In genomic region chr5:128620408-128620807, GRCm38 (mm10) we compare ENCODE assay signal across 18 mouse cellular contexts. TPM values are rescaled to one million over a fixed set of nuclear protein-coding genes. Genes with fewer than 3 reads are reported as not detected.
DNase-seq lines count a peak whose midpoint lies in the region; ATAC-seq and TF ChIP-seq lines count a peak whose summit lies in the region.
"Had no signal": no experiment of that assay in that cellular context is flagged by ENCODE, and none has a peak within 500 bp of the region (broad histone marks: within the 10 kb centered on the region; RNA-seq: fewer than 3 reads in every experiment).

No protein-coding gene starts in this region.

- H3K9me3 ChIP-seq in hindbrain, postnatal 0 days (ENCODE audit: low read length) = no peaks in the 10 kb centered on the region
- no peaks in the 10 kb centered on the region for H3K9me3 ChIP-seq in hindbrain, embryonic 12.5 days (replicated peaks)
- no peaks in the 10 kb centered on the region; the same call in 1 of the 2 replicates for H3K9me3 ChIP-seq in embryonic facial prominence, embryonic 10.5 days
- H3K9me3 ChIP-seq in limb, embryonic 10.5 days (replicated peaks) = no peaks in the 10 kb centered on the region
- H3K9me3 ChIP-seq in midbrain, embryonic 16.5 days (replicated peaks; ENCODE audit: control insufficient read depth, low read length, poor library complexity, severe bottlenecking) = no peaks in the 10 kb centered on the region; the same call in 1 of the 2 replicates
- H3K9me3 ChIP-seq: heart, embryonic 10.5 days; liver, embryonic 13.5 days; midbrain, embryonic 12.5 days had no signal

- ATAC-seq in hindbrain, postnatal 0 days = no peak
- ATAC-seq in hindbrain, embryonic 12.5 days (ENCODE audit: low FRiP score) = no peak
- peak; percentile 58; the same call in 1 of the 2 replicates for ATAC-seq in midbrain, embryonic 16.5 days

- H3K9ac ChIP-seq in hindbrain, postnatal 0 days (replicated peaks; ENCODE audit: low read length) = no peak overlapping the region
- H3K9ac ChIP-seq in hindbrain, embryonic 12.5 days = no peak overlapping the region
- no peak overlapping the region for H3K9ac ChIP-seq in midbrain, embryonic 16.5 days (ENCODE audit: low read depth, low read length)
- H3K9ac ChIP-seq: liver, embryonic 13.5 days; midbrain, embryonic 12.5 days had no signal

- no peaks in the 10 kb centered on the region for H3K27me3 ChIP-seq in hindbrain, postnatal 0 days (ENCODE audit: insufficient read depth, low read length)
- H3K27me3 ChIP-seq in hindbrain, embryonic 12.5 days = peaks cover 13% of the 10 kb centered on the region
- H3K27me3 ChIP-seq in embryonic facial prominence, embryonic 10.5 days (replicated peaks; ENCODE audit: low read depth, poor library complexity, severe bottlenecking) = peaks cover 33% of the 10 kb centered on the region
- H3K27me3 ChIP-seq in limb, embryonic 10.5 days (ENCODE audit: low read depth, poor library complexity, severe bottlenecking) = no peaks in the 10 kb centered on the region
- peaks cover 5% of the 10 kb centered on the region; the same call in 1 of the 2 replicates for H3K27me3 ChIP-seq in midbrain, embryonic 16.5 days (ENCODE audit: control insufficient read depth, insufficient read depth, low read depth, low read length)
- H3K27me3 ChIP-seq: liver, embryonic 13.5 days had no signal

- WGBS in hindbrain, postnatal 0 days = 8% methylated on average over 9 of the region's 9 CpGs
- 5% methylated on average over 9 of the region's 9 CpGs for WGBS in hindbrain, embryonic 12.5 days
- WGBS in embryonic facial prominence, embryonic 10.5 days = 2% methylated on average over 9 of the region's 9 CpGs
- 3% methylated on average over 9 of the region's 9 CpGs for WGBS in limb, embryonic 10.5 days
- WGBS in midbrain, embryonic 16.5 days = 2% methylated on average over 9 of the region's 9 CpGs
- 14% methylated on average over 9 of the region's 9 CpGs for WGBS in lung, adult 2 months

- no peak overlapping the region for H3K27ac ChIP-seq in hindbrain, postnatal 0 days
- H3K27ac ChIP-seq in hindbrain, embryonic 12.5 days = no peak overlapping the region
- H3K27ac ChIP-seq in embryonic facial prominence, embryonic 10.5 days (replicated peaks) = peak overlapping the region; percentile 87
- H3K27ac ChIP-seq in limb, embryonic 10.5 days = peak overlapping the region; percentile 86
- no peak overlapping the region for H3K27ac ChIP-seq in midbrain, embryonic 16.5 days (ENCODE audit: low read length)
- H3K27ac ChIP-seq: liver, embryonic 13.5 days had no signal

- TF ChIP-seq POLR2A in lung, adult 2 months (IDR thresholded peaks at IDR 0.05; ENCODE audit: borderline replicate concordance, extremely low read depth, low read depth, low read length) = no peak

- peak; percentile 30 for DNase-seq in hindbrain, postnatal 0 days (ENCODE audit: low spot score)
- DNase-seq in embryonic facial prominence, embryonic 10.5 days (ENCODE audit: low spot score) = peak; percentile 46
- DNase-seq in limb, embryonic 10.5 days (ENCODE audit: low spot score) = peak; percentile 74
- DNase-seq in lung, adult 2 months = no peak
- DNase-seq in gastrocnemius, postnatal 10 days = no peak
- DNase-seq in heart, adult 11 months = no peak
- DNase-seq: adrenal gland, postnatal 25 days; cerebellum, postnatal 25 days; kidney, adult 11 months; kidney, postnatal 36 days; liver, embryonic 13.5 days; thymus, postnatal 36 days had no signal

- H3K4me2 ChIP-seq in hindbrain, postnatal 0 days (ENCODE audit: low read depth, low read length) = no peak overlapping the region
- H3K4me2 ChIP-seq in hindbrain, embryonic 12.5 days (replicated peaks) = no peak overlapping the region
- H3K4me2 ChIP-seq in midbrain, embryonic 16.5 days (ENCODE audit: low read length) = no peak overlapping the region
- H3K4me2 ChIP-seq: liver, embryonic 13.5 days; midbrain, embryonic 12.5 days had no signal

- H3K4me1 ChIP-seq in hindbrain, postnatal 0 days (ENCODE audit: insufficient read depth, low read length) = peaks cover 4% of the 10 kb centered on the region; the same call in 1 of the 2 replicates
- peaks cover 27% of the 10 kb centered on the region for H3K4me1 ChIP-seq in hindbrain, embryonic 12.5 days
- peaks cover 51% of the 10 kb centered on the region for H3K4me1 ChIP-seq in embryonic facial prominence, embryonic 10.5 days
- peaks cover 55% of the 10 kb centered on the region for H3K4me1 ChIP-seq in limb, embryonic 10.5 days
- peaks cover 14% of the 10 kb centered on the region for H3K4me1 ChIP-seq in midbrain, embryonic 16.5 days (ENCODE audit: control insufficient read depth, insufficient read depth, low read length)
- H3K4me1 ChIP-seq in lung, adult 2 months (ENCODE audit: control insufficient read depth, insufficient read depth, low read length) = no peaks in the 10 kb centered on the region
- H3K4me1 ChIP-seq: liver, embryonic 13.5 days had no signal

- TF ChIP-seq CTCF in hindbrain, postnatal 0 days (IDR thresholded peaks at IDR 0.05; ENCODE audit: low read depth) = no peak
- no peak for TF ChIP-seq CTCF in lung, adult 2 months (IDR thresholded peaks at IDR 0.05; ENCODE audit: insufficient read depth, low read length)

- no peaks in the 10 kb centered on the region for H3K36me3 ChIP-seq in hindbrain, postnatal 0 days (ENCODE audit: insufficient read depth, low read length)
- no peaks in the 10 kb centered on the region for H3K36me3 ChIP-seq in hindbrain, embryonic 12.5 days
- no peaks in the 10 kb centered on the region for H3K36me3 ChIP-seq in embryonic facial prominence, embryonic 10.5 days (replicated peaks)
- H3K36me3 ChIP-seq in limb, embryonic 10.5 days = no peaks in the 10 kb centered on the region
- no peaks in the 10 kb centered on the region for H3K36me3 ChIP-seq in midbrain, embryonic 16.5 days (ENCODE audit: control insufficient read depth, insufficient read depth, low read length)
- H3K36me3 ChIP-seq: G1E; heart, embryonic 10.5 days; liver, embryonic 13.5 days; midbrain, embryonic 12.5 days had no signal

- H3K4me3 ChIP-seq in hindbrain, postnatal 0 days (ENCODE audit: low read length) = no peak overlapping the region
- H3K4me3 ChIP-seq in hindbrain, embryonic 12.5 days = no peak overlapping the region
- H3K4me3 ChIP-seq in embryonic facial prominence, embryonic 10.5 days = peak overlapping the region; percentile 24; the same call in 1 of the 2 replicates
- peak overlapping the region; percentile 39 for H3K4me3 ChIP-seq in limb, embryonic 10.5 days
- H3K4me3 ChIP-seq in midbrain, embryonic 16.5 days (ENCODE audit: low read depth, low read length) = no peak overlapping the region
- no peak overlapping the region for H3K4me3 ChIP-seq in lung, adult 2 months (replicated peaks; ENCODE audit: extremely low read depth, low read depth, low read length)
- H3K4me3 ChIP-seq: heart, embryonic 10.5 days; liver, embryonic 13.5 days; midbrain, embryonic 12.5 days had no signal

RNA-seq across cellular contexts. Expression of gene Fzd10, which starts 19.8 kb away (rescaled TPM):
- total RNA-seq in hindbrain, postnatal 0 days (2014; rRNA removed) = 22.1 TPM in 2 replicates
- polyA plus RNA-seq in hindbrain, postnatal 0 days (2015; fragmentation: Nextera tagmentation; extraction: Ambion mirVana) = 2.7 and 3.6 TPM in 2 replicates
- polyA plus RNA-seq in hindbrain, embryonic 12.5 days (2016; fragmentation: Nextera tagmentation; extraction: Ambion mirVana) = 13.3 and 16.5 TPM in 2 replicates
- 3.1 and 4.3 TPM in 2 replicates for polyA plus RNA-seq in embryonic facial prominence, embryonic 10.5 days (2016; fragmentation: Nextera tagmentation; extraction: Ambion mirVana)
- 8.1 and 10.5 TPM in 2 replicates for polyA plus RNA-seq in limb, embryonic 10.5 days (2016; fragmentation: Nextera tagmentation; extraction: Ambion mirVana)
- 4.5 and 5.3 TPM in 2 replicates for polyA plus RNA-seq in midbrain, embryonic 16.5 days (2015; fragmentation: Nextera tagmentation; extraction: Ambion mirVana)
- 0.25 and 1.3 TPM in 2 replicates for polyA plus RNA-seq in lung, adult 2 months (2012; rRNA removed)
- total RNA-seq in gastrocnemius, postnatal 10 days (2021) = 10 to 100 TPM; 10.4 to 12.9 TPM
- total RNA-seq: neutrophil, adult 5-6 weeks had no signal
- polyA plus RNA-seq: G1E had no signal

Comparison
In these comparisons a context has a peak if more than half of its experiments do, and no peak if none do; other contexts are left out.
1. DNase-seq: peak in hindbrain, postnatal 0 days (single experiment), embryonic facial prominence, embryonic 10.5 days (single experiment) and limb, embryonic 10.5 days (single experiment); none in lung, adult 2 months (single experiment), gastrocnemius, postnatal 10 days (single experiment) and heart, adult 11 months (single experiment).
2. H3K27ac ChIP-seq: peak in embryonic facial prominence, embryonic 10.5 days (single experiment) and limb, embryonic 10.5 days (single experiment); none in hindbrain, postnatal 0 days (single experiment), hindbrain, embryonic 12.5 days (single experiment) and midbrain, embryonic 16.5 days (single experiment).
3. H3K4me3 ChIP-seq: peak in embryonic facial prominence, embryonic 10.5 days (single experiment) and limb, embryonic 10.5 days (single experiment); none in hindbrain, postnatal 0 days (single experiment), hindbrain, embryonic 12.5 days (single experiment), midbrain, embryonic 16.5 days (single experiment) and lung, adult 2 months (single experiment).